Mouse (Mus musculus) stomach, postnatal 0 days (tissue): ENCODE measurements around the gene BC035947.

ENCODE experiments used
- CTCF ChIP-seq: IDR thresholded peaks from 2 replicates; pipeline ENCODE4 v1.5.1; 2016; ENCODE audit warnings: antibody characterized with exemption, low read depth, mild to moderate bottlenecking, moderate library complexity
- EP300 ChIP-seq: optimal IDR thresholded peaks from 2 replicates; pipeline ENCODE3; 2016; ENCODE audit warnings: antibody characterized with exemption

DNA sequence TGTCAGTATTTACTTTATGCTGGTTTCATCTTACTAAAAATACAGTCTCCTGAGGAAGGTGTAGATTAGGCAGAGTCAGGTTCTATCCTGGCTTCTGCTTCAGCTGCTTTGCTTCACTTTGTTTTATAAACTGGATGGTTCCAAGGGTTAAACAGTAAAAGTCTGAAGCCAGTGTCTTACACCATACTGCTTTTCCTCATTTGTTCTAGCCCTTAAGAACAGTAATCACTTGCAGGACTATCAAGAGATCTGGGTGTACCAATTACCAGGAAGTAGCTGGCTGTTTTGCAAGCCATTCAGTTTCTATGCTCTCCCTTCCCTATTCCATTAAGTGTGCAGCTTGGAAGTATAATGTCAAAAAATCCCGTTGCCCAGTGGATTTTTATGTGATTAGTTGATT, 4.8 kb downstream of the BC035947 start:
- TF ChIP-seq CTCF (no peak), EP300 (no peak)
